Mouse (Mus musculus) G1E-ER4 (cell line): Measurements from ENCODE around the gene Pfn1. TPM values are rescaled to one million over a fixed set of nuclear protein-coding genes. Genes with fewer than 3 reads are reported as not detected.

Experiments
- GATA1 ChIP-seq: IDR thresholded peaks from one replicate; pipeline ENCODE4 v1.8.0; 2012; ENCODE audit warnings: low read length, inconsistent platforms
- polyA plus RNA-seq: library from polyadenylated mRNA; stranded (reverse); fragments of >175 nt; gene quantifications from 2 replicates; pipeline ENCODE4 v1.2.3, GENCODE M21; 2012

Pfn1 gene
- polyA plus RNA-seq, 1 experiment: 5,925 TPM

- TF ChIP-seq GATA1: no peak
These were observed 27.6 kb upstream of the Pfn1 start for GRCm38 (mm10) chr11:70681897-70682581.

- no peak for TF ChIP-seq GATA1
These were observed 26.7 kb upstream of the Pfn1 start for GRCm38 (mm10) chr11:70681170-70681569.

- TF ChIP-seq GATA1: no peak
These were observed 25.4 kb upstream of the Pfn1 start for GRCm38 (mm10) chr11:70679894-70680293.

- no peak for TF ChIP-seq GATA1
These were observed 24.9 kb upstream of the Pfn1 start for GRCm38 (mm10) chr11:70679361-70679760.

- no peak for TF ChIP-seq GATA1
These were observed 24.1 kb upstream of the Pfn1 start for GRCm38 (mm10) chr11:70678576-70678975.

GRCm38 (mm10) chr11:70678092-70678491 is 23.6 kb upstream of the Pfn1 start:
- TF ChIP-seq GATA1: no peak

DNA sequence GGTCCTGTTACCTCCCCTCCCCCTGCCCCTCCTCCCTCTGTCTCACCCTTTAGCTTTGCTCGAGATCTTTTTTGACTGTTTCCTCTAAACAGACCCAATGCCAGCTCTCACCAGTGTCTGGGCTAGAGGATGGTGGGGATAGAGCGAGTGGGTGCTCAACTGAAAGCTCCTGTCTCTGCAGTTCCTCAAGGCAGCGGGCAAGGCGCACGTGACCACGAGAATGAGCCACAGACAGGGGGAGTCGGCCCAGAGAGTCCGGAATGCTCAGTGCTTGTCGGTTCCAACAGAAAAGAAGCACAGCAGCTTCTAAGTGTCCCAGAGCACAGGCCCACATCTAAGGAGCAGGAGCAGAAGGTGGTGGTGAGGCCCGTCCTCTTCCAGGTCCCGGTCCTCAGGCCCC is 20.1 kb upstream of the Pfn1 start:
- TF ChIP-seq GATA1: no peak

GRCm38 (mm10) chr11:70674014-70674413 is 19.6 kb upstream of the Pfn1 start:
- TF ChIP-seq GATA1: no peak

GRCm38 (mm10) chr11:70671333-70672047 is 17.0 kb upstream of the Pfn1 start:
- no peak for TF ChIP-seq GATA1

DNA sequence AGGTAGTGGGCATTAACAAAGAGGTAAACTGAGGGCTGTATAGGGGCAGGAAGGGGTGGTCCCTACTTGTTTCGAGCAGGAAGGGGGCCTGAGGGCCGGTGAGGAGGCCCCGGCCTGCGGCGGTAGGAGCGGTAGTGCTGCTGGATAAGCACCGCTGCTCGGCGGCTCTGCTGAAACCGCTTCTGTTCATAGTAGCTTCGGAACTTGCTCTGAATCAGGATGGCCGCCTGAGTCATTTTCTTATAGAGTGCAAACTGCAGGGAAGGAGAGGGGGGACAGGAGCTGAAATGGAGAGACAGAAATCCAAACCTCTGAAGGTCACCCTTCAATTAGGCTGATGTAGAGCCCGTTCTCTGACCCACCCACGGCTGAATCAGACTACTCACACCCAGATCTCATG is 16.0 kb upstream of the Pfn1 start:
- no peak for TF ChIP-seq GATA1

DNA sequence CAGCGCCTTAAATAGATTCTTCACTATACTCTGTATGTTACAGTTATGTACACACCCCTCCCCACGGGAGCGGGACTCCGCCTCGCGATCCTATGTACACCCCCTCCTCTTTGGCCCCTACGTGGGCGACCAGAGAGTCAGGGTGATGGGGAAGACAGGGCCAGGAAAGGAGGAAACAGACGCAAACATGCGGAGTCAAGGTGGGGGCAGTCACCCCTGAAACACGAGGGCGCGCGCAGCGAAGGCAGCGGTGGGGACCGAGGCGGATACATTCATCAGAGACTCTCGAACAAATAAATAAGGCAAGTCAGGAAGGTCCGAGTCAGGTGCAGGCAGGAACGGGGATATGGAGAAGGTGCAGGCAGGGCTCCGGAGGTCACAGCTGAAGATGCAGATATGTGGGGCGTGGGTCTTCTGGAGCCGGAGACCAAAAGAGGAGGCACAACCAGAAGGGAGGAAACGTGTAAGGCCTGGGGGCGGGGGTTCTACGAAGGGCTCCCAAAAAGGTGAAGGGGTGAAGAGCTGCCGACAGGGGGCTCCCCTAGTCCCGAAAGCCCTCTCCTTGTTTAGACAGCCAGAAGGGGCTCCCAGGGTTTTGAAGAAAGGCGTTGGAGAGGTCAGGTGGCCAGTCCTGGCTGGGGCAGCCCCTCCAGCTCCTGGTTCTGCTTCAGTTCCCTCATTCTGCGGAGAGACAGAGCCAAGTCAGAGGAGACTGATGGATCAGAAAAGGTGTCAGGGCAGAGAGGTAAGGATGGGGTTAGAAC is 15.3 kb upstream of the Pfn1 start:
- no peak for TF ChIP-seq GATA1

DNA sequence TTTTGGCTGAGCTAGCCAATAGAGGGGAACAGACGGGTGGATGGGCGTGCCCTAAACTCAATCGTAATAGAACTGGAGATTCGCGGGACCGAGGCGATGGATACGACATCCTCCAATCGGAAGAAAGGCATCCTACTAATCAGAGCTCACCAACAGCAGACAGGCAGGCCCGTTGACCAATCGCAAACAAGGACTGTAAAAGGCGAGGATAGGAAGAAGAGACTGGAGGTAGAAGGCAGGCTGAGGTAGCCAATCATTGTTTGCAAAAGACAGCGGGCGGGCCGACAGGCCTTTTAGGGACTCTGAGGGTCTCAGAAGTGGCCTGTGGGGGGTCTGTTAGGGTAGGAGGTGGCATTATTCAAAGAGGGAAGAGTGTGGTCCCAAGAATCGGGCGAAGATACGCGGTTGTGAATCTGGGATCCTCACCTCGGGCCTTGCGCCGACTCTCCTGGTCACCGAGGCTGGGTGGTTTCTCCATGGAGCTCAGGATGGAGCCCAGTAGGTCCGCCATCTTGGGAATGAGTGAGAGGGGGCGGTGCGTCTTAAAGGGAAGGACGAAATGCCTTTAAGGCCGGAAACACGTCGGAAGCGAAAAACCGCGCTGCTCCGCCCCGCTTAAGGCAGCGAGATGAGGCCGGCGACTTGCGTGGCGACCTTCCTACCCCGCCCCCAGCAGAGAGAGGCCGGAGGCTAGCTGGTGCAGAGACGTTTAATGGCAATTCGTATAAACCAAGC is 14.5 kb upstream of the Pfn1 start, which contains the start of gene Spag7:
Spag7 (minus strand) TSS at position 646 of the 735 bp plus-strand sequence.
- no peak for TF ChIP-seq GATA1

- TF ChIP-seq GATA1: no peak
These were observed 13.9 kb upstream of the Pfn1 start for GRCm38 (mm10) chr11:70668335-70668770.

- no peak for TF ChIP-seq GATA1
These were observed 13.1 kb upstream of the Pfn1 start for GRCm38 (mm10) chr11:70667271-70668150.
